Comparison of ENCODE assay signal across 9 mouse cellular contexts in the genomic region with DNA sequence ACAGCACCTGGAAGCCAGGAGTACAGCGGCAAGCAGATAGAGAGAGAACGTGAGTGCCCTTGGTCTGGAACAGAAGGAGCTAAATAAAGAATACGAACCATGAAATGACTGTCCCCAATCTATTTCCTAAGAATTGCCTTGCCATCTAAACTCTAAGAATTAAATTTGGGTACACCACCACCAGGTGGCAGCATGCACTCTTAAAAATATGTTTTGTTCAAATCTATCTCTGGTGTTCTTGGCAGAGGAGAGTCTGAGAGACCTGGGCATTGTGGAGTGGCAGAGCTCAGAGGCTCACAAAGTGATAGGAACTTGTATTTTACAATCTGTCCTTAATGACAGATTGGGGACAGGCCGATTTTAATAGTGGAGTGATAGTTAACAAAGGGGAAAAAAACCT.
DNase-seq lines count a peak whose midpoint lies in the region; ATAC-seq lines count a peak whose summit lies in the region.
"Had no signal": no experiment of that assay in that cellular context is flagged by ENCODE, and none has a peak within 500 bp of the region (broad histone marks: within the 10 kb centered on the region; RNA-seq: fewer than 3 reads in every experiment).

No protein-coding gene starts in this region.

- no peak overlapping the region for H3K9ac ChIP-seq in intestine, embryonic 14.5 days (ENCODE audit: low read length)
- no peak overlapping the region for H3K9ac ChIP-seq in intestine, embryonic 15.5 days
- H3K9ac ChIP-seq: hindbrain, embryonic 15.5 days had no signal

- H3K27me3 ChIP-seq in intestine, embryonic 14.5 days (replicated peaks; ENCODE audit: control insufficient read depth, insufficient read depth, low read length) = no peaks in the 10 kb centered on the region
- H3K27me3 ChIP-seq in intestine, embryonic 15.5 days (replicated peaks) = no peaks in the 10 kb centered on the region
- H3K27me3 ChIP-seq: hindbrain, embryonic 15.5 days had no signal

- H3K36me3 ChIP-seq in intestine, embryonic 14.5 days (ENCODE audit: control insufficient read depth, insufficient read depth, low read length) = no peaks in the 10 kb centered on the region
- H3K36me3 ChIP-seq in intestine, embryonic 15.5 days = no peaks in the 10 kb centered on the region
- H3K36me3 ChIP-seq: hindbrain, embryonic 15.5 days had no signal

- DNase-seq in intestine, embryonic 14.5 days (ENCODE audit: low spot score) = peak; percentile 82
- peak; percentile 62 for DNase-seq in R1 (ENCODE audit: low read depth, low spot score)
- DNase-seq in cerebellum, postnatal 14 days = peak; percentile 87 to 88
- DNase-seq in left cerebral cortex, adult 11 months (ENCODE audit: low spot score) = peak; percentile 71
- DNase-seq in mesoderm, embryonic 11.5 days (ENCODE audit: low read depth, low spot score) = peak; percentile 70
- peak; percentile 58 to 79 for DNase-seq in thymus, postnatal 10 days (ENCODE audit: low spot score in 2 of 2)

- no peaks in the 10 kb centered on the region for H3K9me3 ChIP-seq in intestine, embryonic 14.5 days (ENCODE audit: control insufficient read depth, low read length)
- no peaks in the 10 kb centered on the region for H3K9me3 ChIP-seq in intestine, embryonic 15.5 days
- H3K9me3 ChIP-seq: hindbrain, embryonic 15.5 days had no signal

- H3K4me3 ChIP-seq in intestine, embryonic 14.5 days (ENCODE audit: low read depth, low read length) = no peak overlapping the region
- H3K4me3 ChIP-seq in intestine, embryonic 15.5 days (replicated peaks) = no peak overlapping the region
- H3K4me3 ChIP-seq: hindbrain, embryonic 15.5 days had no signal

- no peak for ATAC-seq in intestine, embryonic 14.5 days (replicated peaks; ENCODE audit: low FRiP score, low TSS enrichment, low read depth)
- no peak for ATAC-seq in intestine, embryonic 15.5 days
- peak; percentile 58 for ATAC-seq in granulocyte monocyte progenitor cell, adult 5-6 weeks (replicated peaks; ENCODE audit: poor library complexity, severe bottlenecking)

- H3K4me1 ChIP-seq in intestine, embryonic 14.5 days (replicated peaks; ENCODE audit: control insufficient read depth, insufficient read depth, low read length) = no peaks in the 10 kb centered on the region
- 0 out of 2 replicates have a peak, but pooled peaks cover under 1% of the 10 kb centered on the region for H3K4me1 ChIP-seq in intestine, embryonic 15.5 days (replicated peaks)

- 45% methylated on average over 4 of the region's 4 CpGs for WGBS in intestine, embryonic 14.5 days
- 46% methylated on average over 4 of the region's 4 CpGs for WGBS in intestine, embryonic 15.5 days

- no peak overlapping the region for H3K4me2 ChIP-seq in intestine, embryonic 14.5 days (ENCODE audit: low read length)
- H3K4me2 ChIP-seq in intestine, embryonic 15.5 days (replicated peaks) = no peak overlapping the region
- H3K4me2 ChIP-seq: hindbrain, embryonic 15.5 days had no signal

- H3K27ac ChIP-seq in intestine, embryonic 14.5 days (ENCODE audit: low read depth) = no peak overlapping the region
- no peak overlapping the region for H3K27ac ChIP-seq in intestine, embryonic 15.5 days
- H3K27ac ChIP-seq: hindbrain, embryonic 15.5 days had no signal
